Mouse (Mus musculus) cerebellum, adult 9-10 months (tissue): ENCODE measurements around the gene Cish.
"Not testable (repeated sequence)": the region's sequence is repeated elsewhere in the genome, so short reads cannot be mapped to it uniquely, and the experiment has no call there.

ENCODE experiments used
- DNase-seq: peaks from one replicate; pipeline ENCODE4 v3.0.0; 2022

Gene Cish

DNA sequence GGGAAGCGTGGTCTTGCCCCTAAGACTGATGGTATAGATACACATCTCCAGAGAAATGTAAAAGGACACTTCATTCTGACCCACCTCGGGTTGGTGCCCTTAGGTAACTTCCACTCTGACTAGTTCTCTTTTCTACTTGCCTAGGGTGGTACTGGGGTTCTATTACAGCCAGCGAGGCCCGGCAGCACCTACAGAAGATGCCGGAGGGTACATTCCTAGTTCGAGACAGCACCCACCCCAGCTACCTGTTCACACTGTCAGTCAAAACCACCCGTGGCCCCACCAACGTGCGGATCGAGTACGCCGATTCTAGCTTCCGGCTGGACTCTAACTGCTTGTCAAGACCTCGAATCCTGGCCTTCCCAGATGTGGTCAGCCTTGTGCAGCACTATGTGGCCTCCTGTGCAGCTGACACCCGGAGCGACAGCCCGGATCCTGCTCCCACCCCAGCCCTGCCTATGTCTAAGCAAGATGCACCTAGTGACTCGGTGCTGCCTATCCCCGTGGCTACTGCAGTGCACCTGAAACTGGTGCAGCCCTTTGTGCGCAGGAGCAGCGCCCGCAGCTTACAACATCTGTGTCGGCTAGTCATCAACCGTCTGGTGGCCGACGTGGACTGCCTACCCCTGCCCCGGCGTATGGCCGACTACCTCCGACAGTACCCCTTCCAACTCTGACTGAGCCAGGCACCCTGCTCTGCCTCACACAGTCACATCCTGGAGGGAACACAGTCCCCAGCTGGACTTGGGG, 4.6 kb downstream of the Cish start:
- DNase-seq: no peak

GRCm38 (mm10) chr9:107301554-107302331, 5.9 kb downstream of the Cish start:
- DNase-seq: no peak

DNA sequence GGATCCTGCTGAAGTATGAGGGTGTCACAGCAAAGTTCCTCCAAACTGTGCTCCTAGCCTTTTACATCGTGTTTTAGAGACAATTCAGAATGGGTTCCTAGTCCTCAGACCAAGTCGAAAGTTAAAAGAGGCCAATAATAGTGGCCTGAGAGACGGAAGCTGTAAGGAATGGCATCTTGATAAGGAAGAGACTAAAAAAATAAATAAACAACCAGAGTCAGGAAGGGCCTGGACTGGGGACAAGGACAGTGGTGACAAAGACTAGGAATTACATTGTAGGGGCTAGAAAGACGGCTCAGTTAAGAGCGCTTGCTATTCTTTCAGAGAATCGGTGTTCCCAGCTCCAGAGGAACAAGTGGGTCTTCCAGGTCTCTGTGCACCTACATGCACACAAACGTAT, 6.8 kb downstream of the Cish start:
- no peak for DNase-seq

- no peak for DNase-seq
Observed at GRCm38 (mm10) chr9:107303121-107303820, 7.4 kb downstream of the Cish start.

DNA sequence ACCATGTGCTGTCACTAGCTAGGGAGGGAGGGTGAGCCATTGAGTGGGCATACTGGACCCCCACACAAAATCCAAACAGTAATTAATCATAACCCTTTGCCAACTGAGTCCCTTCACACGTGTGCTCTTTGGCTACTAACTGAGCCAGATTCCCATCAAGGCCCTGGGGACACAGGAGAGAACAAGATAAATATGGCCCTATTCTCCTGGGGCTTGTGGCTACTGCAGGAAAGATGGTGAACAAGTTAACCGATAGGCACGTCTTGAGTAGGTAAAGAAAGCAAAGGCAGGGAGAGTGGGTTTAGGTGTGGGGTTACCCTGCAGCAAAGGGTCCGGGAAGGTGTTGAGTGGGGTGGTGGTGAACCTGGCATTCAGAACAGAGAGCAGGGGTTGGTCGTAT, 8.1 kb downstream of the Cish start:
- no peak for DNase-seq

GRCm38 (mm10) chr9:107304383-107304782, 8.6 kb downstream of the Cish start:
- DNase-seq: no peak

DNA sequence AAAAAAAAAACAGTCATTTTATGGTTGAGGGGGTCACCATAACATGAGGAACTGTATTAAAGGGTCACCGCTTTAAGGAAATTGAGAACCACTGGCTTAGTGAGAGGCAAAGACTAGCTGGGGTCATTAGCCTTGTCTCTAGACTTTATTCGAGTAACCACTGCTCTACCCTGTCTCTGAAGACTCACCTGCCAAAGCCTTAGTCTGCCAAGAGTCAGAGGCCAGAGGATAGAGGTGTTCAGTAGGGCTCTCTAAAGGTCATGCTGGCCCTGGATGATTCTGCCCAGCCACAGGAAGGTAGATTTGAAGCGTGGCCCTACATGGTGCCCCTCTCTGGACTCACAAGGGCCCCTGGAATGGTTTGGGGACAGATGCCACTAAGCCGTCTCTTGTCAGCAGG, 9.2 kb downstream of the Cish start:
- DNase-seq: no peak

DNA sequence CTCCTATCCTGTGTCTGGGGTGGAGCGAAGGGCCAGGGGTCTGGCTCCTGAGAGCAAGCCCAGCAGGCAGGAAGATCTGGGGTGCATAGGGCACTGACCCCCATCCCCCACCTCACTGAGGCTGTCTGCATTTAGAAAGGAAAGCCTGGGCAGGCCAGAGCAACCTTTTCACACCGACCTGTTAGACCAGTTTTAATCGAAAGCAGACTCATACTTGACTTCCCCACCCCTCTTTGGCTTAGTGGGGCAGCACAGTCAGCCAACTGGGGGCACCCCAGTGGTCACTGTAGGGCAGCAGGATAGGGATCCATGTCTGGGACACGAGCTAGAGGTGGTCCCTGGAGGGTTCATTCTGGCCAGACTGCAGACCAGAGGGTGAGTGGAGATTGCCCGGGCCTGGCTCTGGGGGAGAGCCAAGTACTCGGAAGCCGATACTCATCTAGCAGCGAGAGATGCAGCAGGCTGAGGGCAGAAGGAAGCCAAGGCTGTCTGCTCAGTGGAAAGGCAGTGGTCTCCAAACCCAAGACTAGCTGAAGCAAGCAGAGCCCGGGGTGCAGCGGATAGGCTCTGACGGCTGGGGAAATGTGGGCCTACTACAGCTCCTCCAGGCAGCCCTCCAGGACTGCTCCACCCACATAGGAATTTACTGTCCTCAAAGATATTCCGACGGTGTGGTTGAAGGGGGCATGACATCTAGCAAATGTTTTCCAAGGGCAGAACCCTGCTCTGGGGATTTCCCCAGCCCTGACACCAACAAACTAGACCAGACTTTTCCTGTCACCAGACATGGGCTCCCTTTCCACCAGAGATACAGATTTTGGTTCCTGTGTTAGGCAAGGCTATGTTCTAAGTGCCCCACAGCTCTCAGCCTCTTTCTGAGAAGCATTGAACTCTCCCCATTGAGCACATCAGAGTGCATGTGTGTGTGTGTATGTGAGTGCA, 10.0 kb downstream of the Cish start:
- DNase-seq: no peak

GRCm38 (mm10) chr9:107306673-107307072, 10.8 kb downstream of the Cish start:
- not testable (repeated sequence) for DNase-seq

GRCm38 (mm10) chr9:107307099-107307872, 11.5 kb downstream of the Cish start:
- DNase-seq: no peak

DNA sequence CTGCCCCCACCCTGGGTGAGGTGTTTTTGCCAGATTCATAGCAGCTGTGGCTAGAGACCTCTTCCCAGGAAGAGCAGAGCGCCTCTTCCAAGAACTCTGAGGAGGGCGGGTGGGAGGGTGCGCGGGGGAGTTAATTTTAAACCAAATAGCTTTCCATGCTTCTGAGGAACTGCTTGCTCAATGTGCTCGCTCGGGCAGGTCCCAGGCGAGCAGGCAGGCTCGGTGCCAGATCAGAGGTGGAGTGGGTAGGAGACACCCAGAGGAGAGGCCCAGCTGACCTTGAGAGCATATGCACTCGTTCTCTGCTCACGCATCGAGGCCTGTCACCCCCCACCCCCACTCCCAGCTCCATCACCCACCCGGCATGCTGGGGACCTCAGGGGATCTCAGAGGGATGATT, 12.1 kb downstream of the Cish start:
- no peak for DNase-seq

GRCm38 (mm10) chr9:107308346-107309000, 12.6 kb downstream of the Cish start:
- no peak for DNase-seq

GRCm38 (mm10) chr9:107309171-107309570, 13.3 kb downstream of the Cish start:
- DNase-seq: no peak

GRCm38 (mm10) chr9:107309600-107309999, 13.8 kb downstream of the Cish start:
- DNase-seq: no peak

DNA sequence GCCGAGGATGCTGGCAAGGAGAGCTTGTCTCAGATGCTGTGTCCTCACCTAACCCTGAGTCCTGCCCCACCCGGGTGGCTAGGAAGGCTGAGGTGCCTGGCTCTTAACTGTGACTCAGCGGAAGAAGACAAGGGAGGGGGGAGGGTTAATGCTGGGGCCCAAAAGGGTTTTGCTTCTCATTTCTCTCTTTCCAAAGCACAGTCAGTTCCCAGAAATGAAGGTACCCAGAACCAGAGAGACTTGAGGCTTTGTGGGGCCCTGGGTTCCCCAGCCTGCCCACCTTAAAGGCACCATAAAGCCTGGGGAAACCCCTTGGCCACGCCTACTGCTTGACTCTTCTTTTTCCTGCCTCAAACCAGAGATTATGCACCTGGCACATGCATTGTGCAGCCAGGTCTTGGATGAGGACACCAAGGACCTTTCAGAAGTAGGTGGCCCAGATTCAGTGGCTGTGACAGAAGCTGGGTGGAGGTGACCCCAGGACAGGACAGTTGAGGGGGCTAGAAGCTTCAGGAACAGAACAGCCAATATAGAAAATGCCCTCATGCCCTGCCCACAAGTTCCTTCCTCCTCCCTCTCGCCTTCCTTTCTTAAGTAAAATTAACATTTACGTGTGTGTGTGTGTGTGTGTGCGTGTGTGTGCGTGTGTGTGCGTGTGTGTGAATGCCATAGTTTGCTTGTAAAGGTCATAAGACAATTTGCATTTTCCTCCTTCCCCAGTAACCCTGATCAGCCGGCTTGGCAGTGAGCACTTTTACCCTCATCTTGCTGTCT, 17.2 kb downstream of the Cish start:
- DNase-seq: no peak

GRCm38 (mm10) chr9:107313926-107314325, 18.1 kb downstream of the Cish start:
- no peak for DNase-seq

GRCm38 (mm10) chr9:107315791-107316190, 20.0 kb downstream of the Cish start:
- peak; percentile 38 for DNase-seq

DNA sequence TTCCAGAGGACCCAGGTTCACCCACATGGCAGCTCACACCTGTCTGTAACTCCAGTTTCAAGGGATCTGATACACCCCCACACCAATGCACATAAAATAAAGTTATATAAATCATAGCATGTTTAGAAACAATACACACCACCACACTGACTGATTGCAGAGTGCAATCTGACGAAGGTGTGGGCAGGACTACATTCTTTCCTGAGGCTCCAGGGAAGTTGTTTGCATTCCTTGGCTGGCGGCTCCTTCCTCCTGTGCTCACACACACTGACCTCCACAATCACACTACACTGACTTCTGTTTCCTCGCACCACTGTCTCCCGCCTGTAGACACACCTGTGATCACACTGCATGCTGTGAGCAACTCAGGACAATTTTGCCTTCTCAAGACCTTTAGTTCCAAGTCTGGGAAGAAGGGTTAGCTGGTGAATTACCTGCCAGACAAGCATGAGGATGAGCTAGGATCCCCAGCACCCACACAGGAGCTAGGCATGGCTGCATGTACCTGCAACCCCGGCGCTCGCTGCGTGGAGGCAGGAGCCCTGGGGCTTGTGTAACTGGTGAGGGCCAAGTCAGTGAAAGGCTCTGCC, 26.7 kb downstream of the Cish start:
- no peak for DNase-seq

GRCm38 (mm10) chr9:107323558-107323957, 27.7 kb downstream of the Cish start:
- peak; percentile 80 for DNase-seq
